Mouse (Mus musculus) heart, postnatal 0 days (tissue): ENCODE measurements around the gene Pagr1a. TPM values are rescaled to one million over a fixed set of nuclear protein-coding genes. Genes with fewer than 3 reads are reported as not detected.

Experiments
- ATAC-seq: fragments of 200-750 bp; cut with Nextera tagmentation; 2 replicates; pipeline ENCODE4 v1.8.0; 2017; ENCODE audit warnings: low read depth, moderate number of reproducible peaks, moderate library complexity; ENCODE audit not compliant: insufficient read depth
- DNase-seq: peaks from one replicate; pipeline ENCODE4 v3.0.0-alpha.2; 2016; ENCODE audit warnings: low spot score
- H3K27ac ChIP-seq: fragments of 300-500 bp; sonication (generic); 2 replicates; pipeline ENCODE4 v1.5.1; 2014; ENCODE audit warnings: low read depth, mild to moderate bottlenecking
- H3K27me3 ChIP-seq: fragments of 300-500 bp; sonication (generic); 2 replicates; pipeline ENCODE4 v1.6.1; 2014; ENCODE audit warnings: low read length, mixed read lengths; ENCODE audit not compliant: control insufficient read depth, insufficient read depth
- H3K36me3 ChIP-seq: fragments of 300-500 bp; sonication (generic); replicated peaks from 2 replicates; pipeline ENCODE4 v1.6.1; 2014; ENCODE audit warnings: low read length, mixed read lengths; ENCODE audit not compliant: control insufficient read depth, insufficient read depth
- H3K4me1 ChIP-seq: fragments of 300-500 bp; sonication (generic); 2 replicates; pipeline ENCODE4 v1.6.1; 2014; ENCODE audit warnings: antibody characterized with exemption; ENCODE audit not compliant: control insufficient read depth, insufficient read depth
- H3K4me2 ChIP-seq: fragments of 300-500 bp; sonication (generic); 2 replicates; pipeline ENCODE4 v1.6.1; 2014; ENCODE audit warnings: low read depth, mild to moderate bottlenecking, low read length, moderate library complexity
- H3K4me3 ChIP-seq: fragments of 300-500 bp; sonication (generic); 2 replicates; pipeline ENCODE4 v1.5.1; 2014; ENCODE audit warnings: low read depth, low read length
- H3K9ac ChIP-seq: fragments of 300-500 bp; sonication (generic); replicated peaks from 2 replicates; pipeline ENCODE4 v1.6.1; 2014; ENCODE audit warnings: low read depth, low read length, mixed read lengths
- H3K9me3 ChIP-seq: fragments of 300-500 bp; sonication (generic); replicated peaks from 2 replicates; pipeline ENCODE4 v1.6.1; 2016; ENCODE audit warnings: low read length; ENCODE audit not compliant: control insufficient read depth
- CTCF ChIP-seq: IDR thresholded peaks from 2 replicates; pipeline ENCODE4 v1.5.1; 2016; ENCODE audit warnings: antibody characterized with exemption, control low read depth, low read depth
- EP300 ChIP-seq: IDR thresholded peaks from 2 replicates; pipeline ENCODE4 v1.6.1; 2016; ENCODE audit warnings: antibody characterized with exemption, low read depth
- WGBS: fragments of 180-500 bp; shearing (Covaris S2); extraction: QIAGEN DNeasy Blood & Tissue Kit; methylation state at CpG from one replicate; pipeline ENCODE4 v1.1.7; 2014; 5-methylcytosine and 5-hydroxymethylcytosine counted together
- polyA plus RNA-seq: library from polyadenylated mRNA; unstranded; fragments of >200 nt; fragmentation: Nextera tagmentation; extraction: Ambion mirVana; gene quantifications from 2 replicates; pipeline ENCODE4 v1.2.1, GENCODE M21; 2015
- total RNA-seq: library from RNA; depleted of rRNA; stranded (reverse); fragments of >200 nt; gene quantifications from 2 replicates; pipeline ENCODE4 v1.2.3, GENCODE M21; 2014; ENCODE audit warnings: low replicate concordance

The Pagr1a gene
- total and polyA plus RNA-seq, 2 experiments from 2014 or later: 44.8 TPM; not detected in 1

GRCm38 (mm10) chr7:126986319-126986718 lies 30.8 kb downstream of the Pagr1a start:
- DNase-seq: peak; percentile 38
- Histone ChIP-seq H3K9ac (no peak overlapping the region), H3K4me1 (no peaks in the 10 kb centered on the region), H3K9me3 (no peaks in the 10 kb centered on the region), H3K4me3 (no peak overlapping the region), H3K27me3 (no peaks in the 10 kb centered on the region), H3K4me2 (no peak overlapping the region), H3K27ac (no peak overlapping the region), H3K36me3 (peaks cover 26% of the 10 kb centered on the region)
- 44% methylated on average over 9 of the region's 9 CpGs for WGBS
- ATAC-seq: peak; percentile 74
- TF ChIP-seq CTCF (peak; percentile 62), EP300 (no peak)

- ATAC-seq (no peak), DNase-seq (no peak)
- H3K27ac ChIP-seq: no peak overlapping the region
- H3K27me3 ChIP-seq: no peaks in the 10 kb centered on the region
- no peaks in the 10 kb centered on the region for H3K9me3 ChIP-seq
- no peaks in the 10 kb centered on the region for H3K4me1 ChIP-seq
- H3K4me2 ChIP-seq: no peak overlapping the region
- WGBS: 38% methylated on average over 10 of the region's 10 CpGs
- H3K9ac ChIP-seq: no peak overlapping the region
- H3K36me3 ChIP-seq: peaks cover 30% of the 10 kb centered on the region
- no peak overlapping the region for H3K4me3 ChIP-seq
- TF ChIP-seq CTCF: no peak
Measured at GRCm38 (mm10) chr7:126984667-126985444, 32.3 kb downstream of the Pagr1a start.

- Histone ChIP-seq H3K4me2 (no peak overlapping the region), H3K27ac (no peak overlapping the region), H3K9ac (no peak overlapping the region), H3K4me3 (no peak overlapping the region), H3K36me3 (peaks cover 39% of the 10 kb centered on the region), H3K9me3 (no peaks in the 10 kb centered on the region), H3K27me3 (no peaks in the 10 kb centered on the region), H3K4me1 (no peaks in the 10 kb centered on the region)
- 74% methylated on average over 7 of the region's 7 CpGs for WGBS
- DNase-seq (no peak), ATAC-seq (no peak)
- TF ChIP-seq EP300: no peak
- TF ChIP-seq CTCF: no peak
Measured at GRCm38 (mm10) chr7:126983113-126983512, 34.0 kb downstream of the Pagr1a start.

- H3K9ac ChIP-seq: no peak overlapping the region
- no peak for DNase-seq
- ATAC-seq: no peak
- H3K36me3 ChIP-seq: peaks cover 38% of the 10 kb centered on the region
- no peak overlapping the region for H3K27ac ChIP-seq
- 55% methylated on average over 4 of the region's 4 CpGs for WGBS
- no peaks in the 10 kb centered on the region for H3K9me3 ChIP-seq
- no peak overlapping the region for H3K4me2 ChIP-seq
- TF ChIP-seq CTCF: no peak
- TF ChIP-seq EP300: no peak
- H3K4me3 ChIP-seq: no peak overlapping the region
- H3K4me1 ChIP-seq: no peaks in the 10 kb centered on the region
- no peaks in the 10 kb centered on the region for H3K27me3 ChIP-seq
Measured at GRCm38 (mm10) chr7:126982054-126982453, 35.1 kb downstream of the Pagr1a start.

GRCm38 (mm10) chr7:126981601-126982000 lies 35.6 kb downstream of the Pagr1a start:
- H3K36me3 ChIP-seq: peaks cover 34% of the 10 kb centered on the region
- no peak for ATAC-seq
- H3K4me3 ChIP-seq: no peak overlapping the region
- TF ChIP-seq EP300: no peak
- TF ChIP-seq CTCF: no peak
- WGBS: 69% methylated on average over 2 of the region's 2 CpGs
- H3K4me2 ChIP-seq: no peak overlapping the region
- no peaks in the 10 kb centered on the region for H3K4me1 ChIP-seq
- no peak for DNase-seq
- H3K27ac ChIP-seq: no peak overlapping the region
- H3K9me3 ChIP-seq: no peaks in the 10 kb centered on the region
- H3K27me3 ChIP-seq: no peaks in the 10 kb centered on the region
- H3K9ac ChIP-seq: no peak overlapping the region

GRCm38 (mm10) chr7:126978841-126979240 lies 38.3 kb downstream of the Pagr1a start:
- no peak overlapping the region for H3K27ac ChIP-seq
- no peak overlapping the region for H3K9ac ChIP-seq
- no peak for DNase-seq
- peaks cover 34% of the 10 kb centered on the region for H3K36me3 ChIP-seq
- H3K4me3 ChIP-seq: no peak overlapping the region
- TF ChIP-seq EP300 (no peak), CTCF (no peak)
- 82% methylated on average over 6 of the region's 6 CpGs for WGBS
- H3K4me1 ChIP-seq: peaks cover 4% of the 10 kb centered on the region; the same call in 1 of the 2 replicates
- no peaks in the 10 kb centered on the region for H3K9me3 ChIP-seq
- H3K27me3 ChIP-seq: no peaks in the 10 kb centered on the region
- H3K4me2 ChIP-seq: no peak overlapping the region
- ATAC-seq: no peak
